Mouse (Mus musculus) left cerebral cortex, adult 18-20 months (tissue): Measurements from ENCODE around the gene Fam20a. TPM values are rescaled to one million over a fixed set of nuclear protein-coding genes. Genes with fewer than 3 reads are reported as not detected.

ENCODE experiments used
- DNase-seq, 2 experiments: peaks; one replicate each; pipeline ENCODE4 v3.0.0; 2021 to 2022; ENCODE audit warnings: low spot score in 2 of 2, mixed read lengths in 1 of 2
- total RNA-seq, 2 experiments: library from RNA; stranded (reverse); gene quantifications; 2 replicates each; pipeline ENCODE4 v1.2.3; 2021

Fam20a gene
- total RNA-seq, 2 experiments from 2014 or later: 10.6 to 12.2 TPM

DNA sequence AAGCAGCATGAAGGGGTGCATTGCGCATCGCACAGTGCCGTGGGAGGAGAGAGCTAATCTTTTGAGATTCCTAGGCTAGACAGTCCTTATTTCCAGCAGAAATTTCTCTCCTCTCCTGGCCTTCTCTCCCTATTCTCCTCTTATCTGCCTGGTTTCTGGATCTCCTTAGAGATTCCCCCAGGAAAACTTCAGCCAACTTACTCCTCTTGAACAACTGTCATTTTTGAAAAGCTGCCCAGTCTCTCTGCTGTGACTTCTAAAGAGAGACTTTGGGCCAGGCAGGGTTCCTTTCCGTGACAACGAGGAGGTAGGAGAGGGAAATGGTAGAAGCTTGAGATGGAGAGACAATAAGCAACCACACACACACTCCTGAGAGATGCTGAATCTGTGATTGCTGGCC, 4.6 kb downstream of the Fam20a start:
- DNase-seq: peak; percentile 54 to 69

- DNase-seq: no peak
These were observed 5.1 kb downstream of the Fam20a start for GRCm38 (mm10) chr11:109716981-109717380.

- DNase-seq: no peak
These were observed 6.7 kb downstream of the Fam20a start for GRCm38 (mm10) chr11:109715311-109715781.

DNA sequence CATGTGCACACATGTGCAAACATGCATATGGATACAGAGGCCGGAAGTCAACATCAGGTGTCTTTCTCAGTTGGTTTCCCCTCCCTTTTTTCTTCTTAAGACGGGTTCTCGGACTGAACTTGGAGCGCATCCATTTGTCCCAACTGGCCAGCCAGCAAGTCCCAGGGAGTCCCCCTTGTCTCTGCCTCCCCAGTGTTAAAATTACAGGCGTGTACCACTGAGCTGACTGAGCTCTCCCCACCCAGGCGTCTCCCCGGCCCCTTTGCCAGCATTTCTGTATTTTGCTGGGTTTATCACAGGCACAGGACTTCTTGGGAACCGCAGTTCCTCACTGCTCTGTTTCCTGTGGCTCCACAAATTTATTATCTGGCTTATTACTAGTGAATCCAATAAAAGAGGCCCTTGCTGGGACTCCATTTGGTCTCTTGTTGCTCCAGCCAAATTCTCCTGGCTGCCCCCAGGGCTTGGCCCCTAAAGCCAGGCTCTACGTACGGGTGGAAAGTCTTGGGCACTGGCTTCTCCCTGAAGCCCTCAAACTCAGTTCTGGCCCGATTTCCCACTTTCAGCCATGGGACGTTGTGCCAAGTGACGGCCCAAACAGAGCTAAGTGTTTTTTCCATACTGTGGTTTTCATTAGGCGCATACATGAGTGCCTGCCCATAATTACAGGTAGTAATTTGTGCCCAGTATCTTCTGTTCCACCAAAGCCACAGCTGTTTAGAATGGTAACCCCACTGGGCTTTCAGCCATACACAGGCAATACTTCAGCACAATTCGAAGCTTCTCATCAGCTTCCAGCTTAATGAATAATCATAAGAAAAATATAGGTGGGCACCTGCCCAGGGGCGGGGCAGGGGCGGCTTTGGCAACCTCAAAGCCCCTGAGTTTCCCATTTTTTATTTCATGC, 7.5 kb downstream of the Fam20a start:
- no peak for DNase-seq

DNA sequence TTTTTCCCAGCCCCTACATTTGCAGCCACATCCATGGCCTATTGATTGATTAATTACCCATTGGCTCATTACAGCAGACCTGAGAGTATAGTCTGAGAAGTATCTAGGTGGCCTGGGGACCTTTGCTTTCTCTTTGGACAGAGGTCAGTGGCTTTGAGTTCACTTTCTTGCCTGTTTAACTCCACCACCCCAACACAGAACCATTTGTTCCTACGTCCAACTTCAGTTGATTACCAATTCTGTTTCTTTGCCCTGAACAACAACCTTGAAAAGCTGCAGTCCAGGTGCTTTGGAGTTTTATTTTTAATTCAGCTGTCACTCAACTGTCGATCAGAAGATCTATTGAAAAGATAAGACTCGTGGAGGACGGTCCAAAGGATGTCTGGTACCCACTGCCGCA, 12.6 kb downstream of the Fam20a start:
- DNase-seq: no peak

DNA sequence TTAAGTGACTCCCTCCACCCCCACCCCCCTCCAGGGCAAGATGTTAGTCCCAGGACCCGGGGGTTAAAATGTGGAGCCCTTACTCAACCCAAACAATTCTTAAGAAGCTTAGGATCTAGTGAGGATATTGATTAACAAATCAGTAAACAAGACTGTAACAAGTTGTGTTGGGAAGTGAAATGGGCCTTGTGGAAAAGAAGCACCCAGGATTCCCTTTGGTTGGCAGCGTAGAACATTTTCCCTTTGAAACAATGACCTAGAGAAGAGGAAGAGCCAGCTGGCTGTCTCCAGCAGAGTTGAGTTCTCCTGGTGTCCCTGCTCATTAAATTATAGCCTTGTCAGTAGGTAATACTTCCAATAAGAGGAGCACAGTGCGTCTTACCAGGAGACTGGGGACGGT, 13.3 kb downstream of the Fam20a start:
- DNase-seq: no peak

DNA sequence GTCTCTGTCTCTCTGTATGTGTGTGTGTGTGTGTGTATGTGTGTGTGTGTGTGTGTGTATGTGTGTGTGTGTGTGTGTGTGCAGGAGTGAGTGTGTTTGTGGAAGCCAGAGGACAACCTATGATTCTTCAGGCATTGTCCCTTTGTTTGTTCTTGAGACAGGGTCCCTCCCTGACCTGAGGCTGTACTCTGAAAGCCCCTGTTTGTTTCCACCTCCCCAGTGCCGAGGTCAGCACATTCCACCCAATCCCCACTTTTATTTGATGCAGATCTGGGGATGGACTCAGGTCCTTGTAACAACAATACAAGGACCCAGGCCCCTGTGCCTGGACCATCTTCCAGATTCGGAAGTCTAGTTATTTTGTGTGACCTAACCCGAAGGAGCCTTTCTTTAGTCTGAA, 14.6 kb downstream of the Fam20a start:
- no peak for DNase-seq

DNA sequence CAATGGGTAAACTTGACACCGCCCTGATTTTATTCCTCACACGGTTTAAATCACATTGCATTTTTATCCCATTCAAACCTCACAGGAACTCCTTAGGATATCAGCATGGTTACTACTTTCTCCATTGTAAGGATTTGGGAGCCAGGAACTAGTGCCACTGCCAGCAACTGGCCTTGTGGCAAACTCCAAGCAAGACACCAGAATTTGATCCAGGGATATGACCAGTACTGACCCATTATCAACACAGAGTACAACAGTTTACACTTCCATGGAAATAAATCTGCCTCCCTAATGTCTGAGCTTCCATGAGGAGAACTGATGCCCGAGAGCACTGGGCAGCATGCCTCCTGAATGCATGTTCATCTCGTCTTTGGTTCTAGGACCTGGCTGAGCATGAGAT, 15.5 kb downstream of the Fam20a start:
- no peak for DNase-seq

- no peak for DNase-seq
These were observed 16.0 kb downstream of the Fam20a start for GRCm38 (mm10) chr11:109706055-109706412.

GRCm38 (mm10) chr11:109705336-109706054, 16.6 kb downstream of the Fam20a start:
- DNase-seq: no peak

DNA sequence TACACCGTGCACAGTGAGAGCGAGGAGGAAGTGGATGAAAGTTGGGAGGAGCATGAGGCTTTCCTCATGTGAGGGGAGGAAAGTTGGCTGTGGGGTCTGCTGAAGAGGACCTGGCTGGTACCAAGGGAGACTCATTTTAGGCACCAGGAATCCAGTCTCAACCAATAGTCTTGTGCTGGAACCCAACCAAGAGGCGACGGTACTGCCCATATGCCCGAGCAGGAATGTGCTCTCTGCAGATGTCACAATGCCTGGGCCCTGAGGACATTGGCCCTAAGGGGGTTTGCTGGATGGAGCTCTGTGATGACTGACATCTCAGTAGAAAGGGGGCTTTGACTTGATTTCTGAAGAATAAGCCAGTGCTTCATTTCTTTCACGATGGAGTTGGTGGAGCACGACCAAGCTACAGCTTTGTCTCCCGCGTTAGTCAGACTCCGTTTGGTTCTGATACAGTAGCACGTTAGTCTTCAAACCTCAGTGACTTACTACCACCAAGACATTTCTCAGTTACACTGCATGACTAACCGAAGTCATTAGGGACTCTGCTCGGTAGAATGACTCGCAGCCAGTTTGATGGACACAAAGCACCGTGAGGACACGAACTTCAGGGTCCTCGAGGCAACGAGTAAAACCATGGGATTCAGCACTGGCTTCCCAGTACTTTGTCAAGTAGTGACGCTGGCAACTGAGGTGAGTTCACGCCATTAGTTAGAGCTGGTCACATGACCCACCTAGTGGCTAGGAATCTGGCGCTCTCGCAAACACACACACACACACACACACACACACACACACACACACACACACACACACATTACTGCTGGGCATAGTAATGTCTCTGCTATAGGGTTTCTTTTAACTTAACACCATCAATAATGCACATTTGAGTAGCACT, 17.5 kb downstream of the Fam20a start:
- DNase-seq: no peak

GRCm38 (mm10) chr11:109703845-109704244, 18.2 kb downstream of the Fam20a start:
- DNase-seq: no peak

DNA sequence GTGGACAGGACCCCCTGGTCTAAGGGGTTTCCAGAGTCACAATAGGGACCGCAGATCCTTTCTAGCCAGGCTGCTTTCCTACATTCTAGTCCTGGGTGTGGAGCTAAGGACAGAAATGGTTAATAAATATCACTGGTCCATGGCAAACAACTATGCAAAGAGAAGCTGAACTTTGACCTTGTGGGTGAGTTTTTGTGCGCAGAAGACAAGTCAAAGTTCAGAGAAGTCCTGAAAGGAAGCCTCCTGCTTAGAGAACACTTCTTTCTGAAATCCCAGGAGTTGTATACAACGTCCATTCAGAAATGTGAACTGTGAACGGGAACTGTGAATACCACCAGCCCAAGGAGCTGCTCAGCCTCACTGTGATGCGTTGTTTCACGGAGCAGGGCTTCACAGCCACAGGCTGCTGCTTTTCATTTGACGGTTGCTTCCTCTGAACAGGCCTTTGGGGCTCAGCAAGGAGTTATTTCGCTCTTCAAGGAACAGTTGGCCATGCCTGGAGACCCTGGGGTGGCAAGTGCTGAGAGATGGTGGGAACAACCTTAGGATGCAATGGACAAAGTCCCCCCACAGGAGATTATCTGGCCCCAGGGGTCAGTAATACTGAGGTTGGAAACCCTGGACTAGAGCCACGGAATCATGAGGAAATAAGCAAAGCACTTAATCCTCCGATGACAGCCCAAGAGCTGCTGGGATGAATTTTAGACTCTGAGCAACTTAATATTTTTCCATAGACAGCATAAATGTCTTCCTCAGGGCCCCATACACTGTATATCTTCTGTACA, 19.9 kb downstream of the Fam20a start:
- no peak for DNase-seq

GRCm38 (mm10) chr11:109700761-109701160, 21.3 kb downstream of the Fam20a start:
- no peak for DNase-seq

DNA sequence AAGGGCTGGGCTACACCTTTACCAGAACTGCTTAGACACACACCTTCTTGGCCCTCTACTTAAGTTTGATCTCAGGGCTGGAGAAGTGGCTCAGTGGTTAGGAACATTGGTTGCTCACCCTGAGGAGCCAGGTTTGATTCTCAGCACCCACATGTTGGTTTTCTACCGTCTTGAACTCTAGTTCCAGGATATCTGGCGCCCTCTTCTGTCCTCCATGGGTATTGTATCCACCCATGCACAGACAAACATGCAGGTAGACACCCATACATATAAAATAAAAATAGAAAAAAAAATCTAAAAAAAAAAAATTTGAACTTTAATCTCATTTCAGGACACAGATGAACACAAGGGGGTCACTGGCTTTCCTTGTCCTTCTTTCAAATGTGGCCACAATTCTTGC, 22.3 kb downstream of the Fam20a start:
- no peak for DNase-seq

DNA sequence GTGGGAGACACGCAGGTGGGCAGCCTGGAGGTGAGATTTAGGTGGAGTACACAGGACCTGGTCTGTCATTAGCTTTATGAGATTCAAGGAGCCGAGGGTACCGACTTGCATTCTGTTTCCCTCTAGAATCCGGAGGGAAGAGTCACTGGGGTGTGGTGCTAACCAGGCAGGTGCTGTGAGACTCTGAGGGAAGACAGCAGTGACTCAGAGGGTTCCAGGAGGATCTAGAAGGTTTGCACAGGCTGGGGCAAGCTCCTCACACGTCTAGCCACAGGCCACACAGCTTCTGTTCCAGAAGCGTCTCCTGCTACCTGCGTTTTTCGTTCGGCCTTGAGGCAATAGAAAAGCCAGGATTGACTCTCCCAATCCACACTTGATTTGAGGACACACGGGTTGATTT, 23.3 kb downstream of the Fam20a start:
- no peak for DNase-seq

DNA sequence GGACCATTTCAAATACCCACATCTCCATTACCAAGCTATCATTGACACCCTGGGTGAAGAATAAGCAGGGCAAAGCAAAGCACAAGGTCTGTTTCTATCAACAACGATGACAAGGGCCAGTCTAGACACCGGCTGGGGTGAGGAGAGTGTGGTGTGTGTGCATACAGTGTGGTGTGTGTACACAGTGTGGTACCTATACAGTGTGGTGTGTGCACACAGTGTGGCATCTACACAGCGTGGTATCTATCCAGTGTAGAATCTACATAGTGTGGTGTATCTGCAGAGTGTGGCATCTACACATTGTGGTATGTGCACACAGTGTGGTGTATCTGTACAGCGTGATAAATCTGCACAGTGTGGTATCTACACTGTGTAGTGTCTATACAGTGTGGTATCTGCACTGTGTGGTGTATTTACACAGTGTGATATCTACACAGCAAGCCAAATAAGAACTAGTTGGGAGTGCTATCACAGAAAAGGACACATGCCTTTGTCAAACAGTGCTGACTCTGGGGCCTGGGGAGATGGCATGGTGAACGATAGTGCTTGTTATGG, 24.9 kb downstream of the Fam20a start:
- no peak for DNase-seq

DNA sequence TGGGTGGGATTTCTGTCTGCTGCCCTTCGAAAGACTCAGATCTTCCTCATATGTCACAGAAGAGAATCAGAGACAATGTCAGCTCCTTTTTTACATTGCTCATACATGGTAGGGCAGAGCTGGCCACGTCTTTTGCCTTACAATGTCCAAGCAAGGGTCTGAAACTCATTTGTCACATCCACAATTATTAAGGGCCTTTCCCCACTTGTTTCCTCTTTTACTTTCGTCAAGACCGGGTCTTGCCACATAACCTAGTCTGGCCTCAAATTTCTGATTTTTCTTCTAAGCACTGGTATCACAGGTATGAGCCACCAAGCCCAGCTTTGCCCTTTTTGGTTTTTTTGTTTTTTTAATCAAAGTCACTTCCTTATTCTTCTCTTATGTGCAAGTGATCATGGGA, 25.6 kb downstream of the Fam20a start:
- no peak for DNase-seq

GRCm38 (mm10) chr11:109692737-109693136, 29.3 kb downstream of the Fam20a start:
- no peak for DNase-seq

GRCm38 (mm10) chr11:109689539-109689938, 32.5 kb downstream of the Fam20a start:
- DNase-seq: no peak
